Mouse (Mus musculus) gastrocnemius, postnatal 25 days (tissue): ENCODE measurements around the gene Clip2. TPM values are rescaled to one million over a fixed set of nuclear protein-coding genes. Genes with fewer than 3 reads are reported as not detected.

ENCODE experiments used
- DNase-seq: peaks from one replicate; pipeline ENCODE4 v3.0.0; 2022
- total RNA-seq, 2 experiments: library from RNA; stranded (reverse); gene quantifications; 1 replicate in 1 of 2; 2 replicates in 1 of 2; pipeline ENCODE4 v1.2.3; 2021

The Clip2 gene
- total RNA-seq, 2 experiments from 2014 or later, result 3.6 to 4.0 TPM

DNA sequence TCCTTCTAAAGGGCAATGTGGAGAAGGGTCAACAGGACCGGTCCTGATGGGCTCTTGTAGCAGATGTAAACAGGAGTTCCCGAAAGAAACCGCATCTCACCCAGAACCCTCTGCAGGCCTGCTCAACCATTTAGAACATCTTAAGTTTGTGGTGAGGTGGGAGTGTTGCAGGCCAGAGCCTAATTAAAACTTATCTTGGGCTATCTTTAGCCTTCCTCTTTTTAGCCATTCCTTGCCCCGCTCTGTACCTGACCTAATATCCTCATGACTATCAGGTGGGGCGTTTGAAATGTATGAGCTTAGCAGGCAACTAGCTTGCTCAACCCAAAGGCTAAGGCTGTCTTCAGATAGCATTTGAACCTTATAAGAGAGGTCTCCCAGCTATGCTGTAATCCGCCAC lies 13.5 kb upstream of the Clip2 start:
- no peak for DNase-seq

DNA sequence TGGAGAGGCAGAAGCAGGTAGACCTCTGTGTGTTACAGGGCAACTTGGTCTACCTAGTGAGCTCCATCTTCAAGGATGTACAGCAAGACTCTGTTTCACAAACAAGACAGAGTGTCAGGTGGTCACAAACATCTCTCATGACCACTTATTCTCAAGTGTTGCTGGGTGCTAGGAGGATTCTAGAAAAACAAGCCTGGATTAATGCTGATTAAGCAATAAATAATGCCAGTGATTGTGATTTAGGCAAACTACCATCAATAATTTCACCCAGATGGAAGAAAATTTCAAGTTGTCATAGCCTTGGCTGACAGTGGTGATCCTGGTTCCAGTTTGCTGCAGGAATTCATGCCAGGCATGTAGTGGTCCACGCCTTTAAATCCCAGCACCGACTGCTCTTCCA lies 12.0 kb upstream of the Clip2 start:
- no peak for DNase-seq

DNA sequence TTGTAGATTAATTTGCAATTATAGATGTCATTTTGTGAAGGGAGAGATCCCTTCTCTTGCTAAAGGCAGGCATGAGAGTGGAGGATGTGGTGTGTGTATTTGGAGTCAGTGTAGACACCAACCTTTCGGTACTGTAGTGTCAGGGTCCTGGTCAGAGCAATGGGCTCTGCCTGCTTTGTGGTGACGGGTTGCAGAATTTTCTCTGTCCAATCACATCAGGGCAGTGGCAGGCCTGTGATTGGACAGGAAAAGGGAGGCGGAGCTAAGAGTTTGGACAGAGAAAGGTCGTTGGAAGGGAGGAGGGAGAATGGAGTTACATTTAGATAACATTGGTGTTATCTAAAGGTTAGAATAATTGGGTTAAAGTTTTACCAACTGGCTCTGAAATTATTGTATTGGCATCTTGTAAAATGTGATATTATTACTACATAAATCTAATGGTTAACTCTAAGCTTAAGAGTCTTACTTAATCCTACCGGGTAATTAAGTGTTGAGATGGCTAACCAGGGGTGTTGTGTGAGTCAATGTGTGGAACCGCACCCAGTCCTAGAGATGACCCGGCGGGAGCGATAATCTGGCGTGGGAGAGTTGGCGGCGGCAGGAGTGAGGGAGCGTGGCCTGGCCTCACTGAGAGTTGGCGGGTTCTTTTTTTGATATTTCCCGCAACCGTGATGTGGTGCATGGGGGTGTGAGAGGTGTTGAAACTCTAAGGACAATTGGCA lies 8.4 kb upstream of the Clip2 start:
- DNase-seq, result no peak

DNA sequence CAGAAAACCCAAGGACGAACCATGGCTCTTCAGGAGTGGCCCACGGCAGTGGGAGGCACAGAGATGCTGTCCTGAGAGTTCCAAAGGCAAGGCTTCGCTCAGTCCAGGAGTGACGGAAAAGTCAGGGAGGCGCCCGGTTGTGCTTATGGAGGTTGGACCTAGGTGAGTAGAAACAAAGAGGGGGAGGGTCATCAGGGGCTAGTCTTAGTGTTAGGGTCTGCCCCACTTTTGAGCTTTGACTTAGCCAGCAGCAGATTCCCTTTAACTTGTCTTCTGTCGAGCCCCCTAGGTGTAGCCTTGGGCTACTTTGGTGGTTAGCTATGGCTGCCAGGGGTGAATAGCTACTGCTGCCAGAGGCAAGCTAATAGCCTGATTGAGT lies 7.8 kb upstream of the Clip2 start, which contains the start of gene Syna:
TSS of gene Syna (minus strand) at position 101 of the 379 bp plus-strand sequence.
- no peak for DNase-seq

DNA sequence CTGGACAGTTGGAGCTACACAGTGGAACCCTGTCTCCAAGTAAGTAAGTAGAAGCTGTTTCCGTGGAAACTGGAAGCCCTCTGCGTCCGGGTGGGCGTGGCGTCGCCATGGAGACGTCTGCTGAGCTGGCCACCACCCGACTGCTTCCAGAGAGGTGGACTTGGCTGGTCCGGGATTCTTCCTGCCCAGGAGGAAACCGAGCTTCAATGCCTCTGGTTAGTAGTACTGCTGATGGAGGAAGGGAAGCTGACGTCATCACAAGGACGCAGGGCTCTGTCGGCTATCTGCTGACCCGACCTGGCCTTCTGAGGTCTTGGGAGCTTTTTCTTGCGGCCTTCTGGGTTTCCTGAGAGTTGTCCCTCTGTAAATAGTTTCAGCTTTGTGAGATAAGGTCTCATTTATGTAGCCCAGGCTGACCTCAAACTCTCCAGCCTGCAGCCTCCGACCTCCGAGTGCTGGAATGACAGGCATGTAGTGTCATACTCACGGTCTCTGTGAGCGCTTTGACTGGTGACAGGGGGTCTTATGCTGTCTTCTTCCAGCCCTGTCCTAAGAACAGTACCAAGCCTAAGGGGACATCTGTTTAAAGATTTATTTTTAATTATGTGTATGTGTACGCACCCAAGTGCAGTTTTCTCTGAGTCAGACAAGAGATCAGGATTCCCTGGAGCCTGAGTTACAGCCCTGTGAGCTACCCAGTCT lies 3.4 kb upstream of the Clip2 start:
- peak; percentile 77 for DNase-seq

DNA sequence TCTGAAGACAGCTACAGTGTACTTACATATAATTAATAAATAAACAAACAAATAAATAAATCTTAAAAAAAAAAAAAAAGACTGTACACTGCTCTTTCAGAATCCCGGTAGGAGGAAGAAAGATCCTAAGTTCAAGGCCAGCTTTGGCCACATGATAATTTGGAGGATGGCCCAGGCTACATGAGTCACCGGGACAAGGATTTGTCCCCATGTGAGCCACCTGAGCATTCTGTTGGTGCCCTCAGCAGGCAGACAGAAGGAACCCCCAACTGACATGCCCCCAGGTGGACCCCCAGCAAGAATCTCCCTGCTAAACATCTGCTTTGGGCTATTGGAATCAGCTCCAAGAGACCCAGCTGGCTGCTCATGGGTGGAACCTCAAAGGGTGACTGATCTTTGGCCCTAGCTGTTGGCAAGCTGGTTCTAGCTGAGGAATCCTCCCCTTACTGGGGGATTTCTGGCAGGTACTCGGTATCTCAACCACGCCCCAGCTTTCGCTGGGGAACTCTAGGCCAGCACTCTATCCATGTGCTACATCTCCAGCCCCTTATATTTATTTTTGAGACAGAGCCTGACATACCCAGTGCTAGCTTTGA lies 1.8 kb upstream of the Clip2 start:
- no peak for DNase-seq

DNA sequence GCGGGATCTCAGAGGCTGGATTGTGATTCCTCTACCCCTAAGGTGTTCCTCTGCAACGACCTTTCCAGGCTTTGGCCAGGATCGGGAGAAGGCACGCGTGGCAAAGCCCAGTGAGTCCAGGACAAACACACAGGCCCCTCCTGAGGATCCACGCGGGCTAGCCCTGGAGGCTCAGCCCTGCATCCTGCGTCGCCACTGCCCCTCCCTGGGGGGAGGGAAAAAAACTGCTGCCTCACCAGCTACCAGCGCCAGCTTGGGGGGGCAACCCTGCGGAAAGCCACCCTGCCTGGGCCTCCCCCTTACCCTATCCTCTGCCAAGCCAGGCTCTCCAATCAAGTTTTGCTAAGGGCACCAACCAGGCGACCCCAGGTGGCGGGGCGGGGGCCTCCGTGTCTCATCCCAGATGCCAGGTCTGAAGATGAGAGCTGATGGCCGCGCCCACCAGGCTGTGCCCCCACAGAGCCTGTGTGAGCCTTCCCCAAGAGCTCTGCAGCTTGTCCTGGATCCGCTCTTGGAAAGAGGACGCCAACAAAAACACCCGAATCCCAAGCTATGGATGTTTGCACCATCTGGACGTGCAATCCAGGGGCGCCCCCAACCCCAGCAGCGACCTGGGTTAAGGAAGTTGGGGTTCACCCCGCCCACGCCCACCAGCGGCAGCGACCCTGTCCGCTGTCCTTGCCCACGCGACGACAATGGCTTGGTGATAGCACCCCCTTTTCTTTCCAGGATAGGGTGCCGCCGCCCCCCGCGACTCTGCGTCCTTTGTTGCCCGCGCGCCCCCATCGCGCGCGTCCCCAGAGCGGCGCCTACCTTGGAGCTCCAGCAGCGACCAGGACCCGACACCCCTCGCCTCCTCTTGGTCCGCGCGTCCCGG lies 763 bp downstream of the Clip2 start:
- DNase-seq, result peak; percentile 42

DNA sequence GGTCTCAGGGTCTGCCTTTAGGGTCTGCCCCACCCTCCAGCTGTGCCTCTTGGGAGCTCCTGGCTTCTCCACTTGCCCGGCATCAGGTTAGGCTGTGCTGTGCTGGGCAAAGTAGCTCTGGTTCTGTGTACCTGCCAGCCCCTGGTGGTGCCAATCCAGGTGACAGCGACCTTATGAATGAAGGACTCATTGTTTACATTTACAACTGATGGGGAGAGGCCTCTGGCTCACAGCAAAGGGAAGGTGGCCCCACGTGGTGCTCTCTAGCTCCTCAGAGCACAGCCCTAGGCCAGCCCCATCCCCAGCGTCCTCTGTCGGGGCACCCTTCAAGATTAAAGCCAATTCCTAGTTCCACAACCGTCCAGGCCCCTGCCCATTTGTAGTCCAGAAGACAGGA lies 1.4 kb downstream of the Clip2 start:
- no peak for DNase-seq

DNA sequence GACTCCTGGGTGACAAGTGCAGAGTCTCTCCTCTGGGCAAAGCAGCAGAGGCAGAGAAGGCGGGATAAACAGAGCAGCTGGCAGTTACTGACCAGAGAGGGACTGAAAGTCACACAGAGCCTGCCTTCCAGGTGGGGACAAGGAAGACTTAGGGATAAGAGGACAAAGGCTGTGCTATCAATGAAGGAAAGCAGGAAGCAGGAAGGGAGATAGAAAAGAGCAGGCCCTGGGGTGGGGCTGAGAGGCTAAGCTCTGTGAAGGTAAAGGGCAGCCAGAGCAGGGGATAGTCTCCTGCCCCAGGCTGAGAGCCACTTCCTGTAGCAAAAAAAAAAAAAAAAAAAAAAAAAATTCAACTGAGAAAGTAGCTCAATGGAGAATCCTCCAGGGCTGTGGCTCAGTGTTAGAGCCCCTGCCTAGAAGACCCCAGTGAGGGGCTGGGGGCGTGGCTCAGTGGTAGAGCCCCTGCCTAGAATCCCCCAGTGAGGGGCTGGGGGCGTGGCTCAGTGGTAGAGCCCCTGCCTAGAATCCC lies 2.5 kb downstream of the Clip2 start:
- no peak for DNase-seq

DNA sequence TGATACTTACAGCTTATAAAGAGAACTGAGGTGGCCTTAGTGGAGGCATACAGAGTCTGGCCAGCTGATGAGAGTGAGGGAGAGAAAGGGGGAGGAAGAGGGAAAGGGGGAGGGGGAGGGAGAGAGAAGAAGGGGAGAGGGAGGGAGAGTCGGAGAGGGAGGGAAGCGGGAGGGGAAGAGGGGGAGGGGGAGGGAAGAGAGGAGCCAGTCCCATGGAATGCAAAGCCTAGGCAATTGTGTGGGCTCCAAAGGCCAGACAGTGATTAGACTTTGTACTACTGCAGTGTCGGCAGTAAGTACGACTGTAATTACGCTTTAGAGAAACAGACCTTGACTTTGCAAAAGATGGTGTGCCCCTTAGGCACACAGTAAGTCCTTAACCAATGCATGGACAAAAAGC lies 3.9 kb downstream of the Clip2 start:
- no peak for DNase-seq

DNA sequence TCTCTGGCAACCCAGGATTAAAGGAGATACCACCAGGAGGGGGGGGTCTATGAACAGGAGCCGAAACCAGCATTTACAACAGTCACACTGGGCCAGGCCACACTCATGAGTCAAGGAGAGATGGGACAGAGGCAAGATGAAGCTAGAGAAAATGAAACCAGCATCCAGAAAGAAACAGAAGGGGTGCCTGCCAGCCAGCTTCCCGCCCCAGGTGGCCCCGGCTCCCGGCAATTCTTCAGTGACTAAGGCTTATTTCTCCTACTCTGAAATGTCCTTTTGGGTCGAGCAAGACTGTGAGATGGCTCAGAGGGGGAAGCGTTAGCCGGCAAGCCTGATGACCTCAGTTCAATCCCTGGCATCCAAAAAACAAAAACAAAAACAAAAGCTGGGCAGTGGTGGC lies 5.4 kb downstream of the Clip2 start:
- no peak for DNase-seq

DNA sequence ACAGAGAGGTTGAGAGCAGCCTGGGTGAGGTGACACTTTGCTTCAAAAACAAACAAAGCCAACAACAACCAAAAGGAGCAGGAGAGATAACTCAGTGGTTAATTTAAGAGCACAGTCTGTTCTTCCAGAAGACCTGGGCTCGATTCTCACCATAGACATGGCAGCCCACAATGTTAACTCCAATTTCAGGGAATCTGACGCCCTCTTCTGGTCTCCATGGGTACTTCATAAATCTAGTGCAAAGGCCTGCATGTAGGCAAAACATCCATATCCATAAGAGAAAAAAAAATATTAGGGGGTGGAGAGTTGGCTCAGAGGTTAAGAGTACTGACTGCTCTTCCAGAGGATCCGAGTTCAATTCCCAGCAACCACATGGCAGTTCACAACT lies 7.0 kb downstream of the Clip2 start:
- DNase-seq, result no peak

DNA sequence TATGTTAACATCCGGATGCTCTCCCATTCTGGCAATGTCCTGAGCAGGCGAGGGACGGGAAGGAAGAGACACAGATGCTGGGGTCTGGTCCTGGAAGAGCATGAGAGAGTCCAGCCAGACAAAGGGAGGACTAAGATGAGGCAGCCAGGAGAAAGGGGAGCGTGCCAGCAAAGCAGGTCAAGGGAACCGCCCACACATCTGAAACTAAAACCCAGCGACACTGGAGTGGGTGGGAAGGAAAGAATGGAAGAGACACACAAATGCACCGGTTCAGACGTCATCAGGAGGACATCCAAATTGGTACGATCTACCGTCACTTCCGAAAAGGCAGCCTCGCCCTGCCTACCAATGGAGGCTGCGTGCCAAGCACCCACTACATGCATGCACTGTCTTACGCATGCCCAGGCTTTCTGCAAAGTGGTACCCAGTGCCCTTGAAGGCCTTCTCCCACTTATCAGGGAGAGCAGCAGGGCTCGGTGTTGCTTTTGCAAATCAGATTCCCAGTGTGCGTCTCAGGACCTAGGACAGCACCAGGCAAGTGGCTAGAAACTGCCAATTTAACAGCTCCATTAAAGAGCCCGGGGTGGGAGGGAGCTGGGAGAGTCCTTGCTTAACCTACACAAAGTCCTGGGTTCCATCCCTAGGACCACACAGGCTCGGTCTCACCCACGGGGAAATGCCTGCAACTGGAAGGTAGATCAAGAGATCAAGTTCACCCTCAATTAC lies 7.6 kb downstream of the Clip2 start:
- DNase-seq, result peak; percentile 32

DNA sequence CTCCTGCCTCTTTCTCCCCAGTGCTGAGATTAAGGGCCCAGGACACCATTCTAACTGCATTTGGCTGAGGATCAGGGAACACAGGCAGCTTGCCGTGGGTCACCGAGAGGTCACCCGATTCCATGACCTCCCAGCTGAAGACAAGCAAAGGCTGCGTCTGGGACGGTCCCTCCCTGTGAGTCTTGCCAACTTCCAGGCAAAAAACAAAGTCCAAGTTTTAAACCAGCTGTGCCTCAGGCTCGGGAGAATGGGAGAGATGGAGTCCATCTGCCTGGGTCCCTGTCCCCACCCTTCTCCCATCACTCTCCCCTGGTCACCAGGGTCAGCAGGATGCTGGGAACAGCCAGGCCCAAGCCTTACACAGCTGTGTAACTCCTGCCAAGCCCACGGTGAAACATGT lies 10.6 kb downstream of the Clip2 start:
- peak; percentile 86 for DNase-seq

DNA sequence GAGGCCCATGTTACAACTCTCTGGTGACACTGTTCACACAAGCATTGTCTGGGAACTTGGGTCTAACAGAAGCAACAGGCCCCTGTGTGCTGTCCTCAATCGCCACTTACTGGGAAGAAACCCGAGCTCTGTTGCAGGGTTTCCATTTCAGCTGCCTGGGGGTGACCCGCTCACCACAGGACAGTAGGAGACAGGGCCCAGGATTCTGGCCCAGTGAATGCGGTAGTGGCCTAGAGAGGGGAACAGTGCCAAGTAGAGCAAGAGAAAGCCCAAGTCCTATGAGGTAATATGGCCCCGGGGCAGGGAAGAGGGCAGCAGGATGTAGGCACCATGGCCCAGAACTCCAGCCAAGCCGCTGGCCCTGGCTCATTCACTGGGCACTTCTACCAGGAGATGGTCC lies 11.4 kb downstream of the Clip2 start:
- DNase-seq, result peak; percentile 58

DNA sequence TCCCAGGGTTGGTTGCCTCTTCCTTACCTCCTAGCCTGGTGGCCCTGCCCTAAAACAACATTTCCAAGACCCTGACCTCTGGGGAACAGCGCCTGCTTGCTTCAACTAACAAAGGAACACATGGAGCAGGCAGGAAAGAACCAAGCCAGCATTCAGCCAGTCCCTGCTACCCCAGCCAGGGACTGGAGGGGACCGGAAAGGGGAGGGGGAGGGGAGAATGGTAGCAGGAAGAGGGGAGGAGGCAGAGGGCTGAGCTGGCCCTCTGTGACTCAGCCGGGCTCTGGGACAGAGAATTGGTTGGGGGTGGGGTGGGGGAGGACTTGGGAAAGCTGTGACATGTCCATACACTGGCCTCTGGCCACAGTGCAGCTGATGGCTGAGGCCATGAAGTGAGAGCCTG lies 12.3 kb downstream of the Clip2 start:
- DNase-seq, result peak; percentile 82

DNA sequence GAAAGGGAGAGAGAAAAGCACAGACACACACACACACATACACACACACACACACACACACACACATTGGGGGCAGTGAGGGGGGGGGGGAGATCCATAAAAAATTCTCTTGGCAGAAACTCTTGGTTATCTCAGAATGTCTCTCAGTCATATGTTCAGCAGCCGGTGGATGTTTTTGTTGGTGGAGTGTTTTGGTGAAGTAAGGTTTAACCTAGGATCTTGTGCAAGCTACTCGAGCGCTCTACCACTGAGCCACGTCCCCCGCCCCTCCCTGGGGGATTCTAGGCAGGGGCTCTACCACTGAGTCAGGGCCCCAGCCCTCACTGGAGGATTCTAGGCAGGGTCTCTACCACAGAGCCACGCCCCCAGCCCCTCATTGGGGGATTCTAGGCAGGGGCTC lies 16.2 kb downstream of the Clip2 start:
- DNase-seq, result no peak

DNA sequence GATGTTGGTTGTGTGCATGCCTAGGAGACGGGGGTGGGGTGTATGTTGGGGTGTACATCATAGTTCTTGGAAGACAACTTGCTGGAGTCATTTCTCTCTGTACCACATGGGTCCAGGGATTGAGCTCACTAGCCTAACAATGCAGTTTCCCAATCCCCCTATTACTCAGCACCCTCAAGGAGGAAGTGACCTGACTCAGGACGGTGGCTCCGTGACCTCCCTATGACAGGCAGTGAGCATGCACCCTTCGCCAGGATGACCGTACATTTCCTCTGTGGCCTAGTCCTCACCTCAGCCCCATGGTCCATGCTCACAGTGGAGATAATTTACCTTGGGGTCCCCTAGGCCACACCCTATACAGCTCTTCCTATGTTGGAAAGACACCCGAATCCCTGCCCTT lies 19.8 kb downstream of the Clip2 start:
- no peak for DNase-seq

DNA sequence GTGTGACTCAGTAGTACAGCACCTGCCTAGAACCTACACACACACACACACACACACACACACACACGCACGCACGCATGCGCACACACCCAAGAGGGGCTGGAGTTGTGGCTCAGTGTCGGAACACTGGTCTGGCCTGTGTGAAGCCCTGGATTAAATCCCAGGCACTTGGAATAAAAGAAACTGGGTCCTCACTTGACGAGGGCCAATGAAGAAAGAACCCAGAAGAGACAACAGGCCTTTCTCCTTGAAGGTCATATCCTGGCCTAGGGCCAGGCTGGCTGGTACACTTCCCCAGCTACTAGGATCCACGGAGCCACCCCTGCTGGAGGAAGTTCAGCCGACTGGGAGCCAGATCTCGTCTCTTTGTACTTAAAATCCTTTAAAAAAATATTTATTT lies 20.6 kb downstream of the Clip2 start:
- DNase-seq, result no peak

DNA sequence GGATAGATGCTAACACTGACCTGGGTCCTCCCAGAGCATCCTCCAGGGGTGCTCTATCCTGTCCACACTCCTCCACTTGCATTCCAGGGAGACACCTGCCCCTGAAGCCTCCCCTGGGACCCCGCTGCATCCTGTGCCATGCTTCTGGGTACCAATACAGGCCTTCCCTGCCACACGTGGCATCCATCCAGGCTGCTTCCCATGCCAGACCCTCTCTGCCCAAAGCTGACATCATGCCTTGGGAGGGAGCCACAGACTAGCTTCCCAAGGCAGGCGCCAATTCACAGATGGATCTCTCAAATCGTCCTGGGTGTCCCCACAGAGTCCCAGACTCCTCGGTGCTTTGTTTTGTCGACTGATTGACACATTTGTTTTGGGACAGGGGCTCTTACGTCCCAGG lies 21.4 kb downstream of the Clip2 start:
- peak; percentile 51 for DNase-seq

DNA sequence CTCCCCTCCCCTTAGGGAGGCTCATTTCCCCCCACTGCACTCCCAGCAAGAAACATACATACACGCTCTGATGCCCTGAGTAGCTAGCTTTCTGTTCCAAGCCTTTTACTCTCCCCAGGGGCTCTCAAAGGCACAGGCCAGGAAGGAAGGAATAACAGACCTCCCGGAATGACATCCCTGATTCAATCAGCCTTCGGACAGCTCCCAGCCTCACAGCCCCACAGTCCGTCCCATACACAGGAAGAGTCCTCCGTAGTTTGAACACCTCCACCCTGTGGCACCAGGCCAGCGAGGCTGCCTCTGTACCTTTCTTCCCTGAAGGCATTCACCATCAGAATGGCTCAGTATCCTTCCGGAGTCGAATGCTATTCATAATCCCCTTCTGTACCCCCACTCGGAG lies 23.7 kb downstream of the Clip2 start:
- no peak for DNase-seq
